Mouse (Mus musculus) thymus, postnatal 14 days (tissue): ENCODE measurements around the gene Fam129c.

ENCODE experiments used
- DNase-seq: peaks from one replicate; pipeline ENCODE4 v3.0.0; 2021

Gene Fam129c

GRCm38 (mm10) chr8:71575020-71575419 is 22.4 kb upstream of the Fam129c start:
- no peak for DNase-seq

- no peak for DNase-seq
Measured at GRCm38 (mm10) chr8:71577856-71578387, 19.5 kb upstream of the Fam129c start.

GRCm38 (mm10) chr8:71579009-71579408 is 18.4 kb upstream of the Fam129c start:
- DNase-seq, result no peak

- no peak for DNase-seq
Measured at GRCm38 (mm10) chr8:71579476-71579875, 18.0 kb upstream of the Fam129c start.

GRCm38 (mm10) chr8:71580201-71580600 is 17.2 kb upstream of the Fam129c start:
- DNase-seq, result peak; percentile 12

GRCm38 (mm10) chr8:71586891-71587290 is 10.6 kb upstream of the Fam129c start:
- peak; percentile 69 for DNase-seq

GRCm38 (mm10) chr8:71588762-71589161 is 8.7 kb upstream of the Fam129c start:
- no peak for DNase-seq

- peak; percentile 35 for DNase-seq
Measured at GRCm38 (mm10) chr8:71591017-71591416, 6.4 kb upstream of the Fam129c start.

GRCm38 (mm10) chr8:71591471-71592373 is 5.7 kb upstream of the Fam129c start, which contains the start of gene Pgls:
Pgls (plus strand) TSS chr8:71592176.
- DNase-seq, result peak; percentile 95

GRCm38 (mm10) chr8:71592374-71593170 is 4.9 kb upstream of the Fam129c start:
- peak; percentile 86 for DNase-seq

- no peak for DNase-seq
Measured at GRCm38 (mm10) chr8:71593556-71594323, 3.7 kb upstream of the Fam129c start.

- no peak for DNase-seq
Measured at GRCm38 (mm10) chr8:71594324-71594722, 3.1 kb upstream of the Fam129c start.

- peak; percentile 94 for DNase-seq
Measured at GRCm38 (mm10) chr8:71595862-71596261, 1.6 kb upstream of the Fam129c start.

- no peak for DNase-seq
Measured at GRCm38 (mm10) chr8:71596384-71596783, 1.1 kb upstream of the Fam129c start.

- peak; percentile 41 for DNase-seq
Measured at GRCm38 (mm10) chr8:71596798-71597197, 650 bp upstream of the Fam129c start.

- no peak for DNase-seq
Measured at GRCm38 (mm10) chr8:71598375-71598774, 927 bp downstream of the Fam129c start.

GRCm38 (mm10) chr8:71598841-71599240 is 1.4 kb downstream of the Fam129c start:
- DNase-seq, result no peak

- peak; percentile 75 for DNase-seq
Measured at GRCm38 (mm10) chr8:71601939-71602665, 4.7 kb downstream of the Fam129c start.

- DNase-seq, result peak; percentile 42
Measured at GRCm38 (mm10) chr8:71602666-71603334, 5.4 kb downstream of the Fam129c start.

- DNase-seq, result no peak
Measured at GRCm38 (mm10) chr8:71604021-71604420, 6.6 kb downstream of the Fam129c start.
